Mouse (Mus musculus) lung, adult 2 months (tissue): ENCODE measurements around the gene Gucy2c.

Experiments
- CTCF ChIP-seq: fragments of 200-500 bp; IDR thresholded peaks from 2 replicates; pipeline ENCODE4 v1.5.1; 2011; ENCODE audit warnings: mild to moderate bottlenecking, low read length, control low read depth; ENCODE audit not compliant: insufficient read depth
- POLR2A ChIP-seq: fragments of 200-500 bp; IDR thresholded peaks from 2 replicates; pipeline ENCODE4 v1.6.1; 2011; ENCODE audit warnings: low read depth, mild to moderate bottlenecking, control low read depth, low read length, borderline replicate concordance; ENCODE audit errors: extremely low read depth

DNA sequence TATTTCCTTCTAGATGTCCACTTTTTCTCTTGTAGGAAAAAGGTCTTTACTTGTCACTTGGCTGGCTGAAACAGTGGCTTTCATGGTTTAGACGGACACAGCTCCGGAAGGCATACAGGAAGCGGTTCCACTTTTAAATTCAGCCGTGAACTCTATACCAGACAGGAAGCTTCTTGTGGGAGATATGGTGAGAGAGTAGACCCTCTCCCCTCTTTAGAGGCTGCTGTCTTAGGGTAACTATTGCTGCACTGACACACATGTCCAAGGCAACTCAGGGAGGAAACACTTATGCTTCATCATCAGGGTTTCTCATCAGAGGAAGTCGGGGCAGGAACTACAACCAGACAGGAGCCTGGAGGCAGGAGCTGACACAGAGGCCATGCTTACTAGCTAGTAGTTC is 36.0 kb downstream of the Gucy2c start:
- TF ChIP-seq CTCF (no peak), POLR2A (no peak)
